Mouse (Mus musculus) gastrocnemius, postnatal 4 days (tissue): ENCODE data around the gene Filip1l. TPM values are rescaled to one million over a fixed set of nuclear protein-coding genes. Genes with fewer than 3 reads are reported as not detected.

ENCODE experiments used
- total RNA-seq, 2 experiments: library from RNA; stranded (reverse); gene quantifications; 2 replicates each; pipeline ENCODE4 v1.2.3; 2021

Gene Filip1l
- total RNA-seq, 2 experiments from 2014 or later = 55.5 to 76.5 TPM

Other genes with a start within 250 kb of the Filip1l start
- gene Tomm70a, start 231.4 kb upstream of the Filip1l start, total RNA-seq = 10 to 100 TPM; 40.4 to 43.9 TPM
- gene Nit2, start 185.8 kb upstream of the Filip1l start, total RNA-seq = 10 to 100 TPM; 39.6 to 40.8 TPM
- 10 to 100 TPM; 38.6 to 44.3 TPM for gene Tbc1d23, start 121.6 kb upstream of the Filip1l start, total RNA-seq
- gene Tmem30c, start 60.2 kb upstream of the Filip1l start, total RNA-seq = not detected